Mouse (Mus musculus): Measurements from ENCODE around the gene Rnf144b.

The Rnf144b gene

GRCm38 (mm10) chr13:47274139-47274538 is 151.7 kb downstream of the Rnf144b start:
- DNase-seq, result no peak

GRCm38 (mm10) chr13:47277000-47277823 is 154.8 kb downstream of the Rnf144b start:
- peak; percentile 4 for DNase-seq

- DNase-seq, result no peak
These were observed 155.4 kb downstream of the Rnf144b start for GRCm38 (mm10) chr13:47277824-47278290.

GRCm38 (mm10) chr13:47282221-47282620 is 159.8 kb downstream of the Rnf144b start:
- DNase-seq, result no peak

GRCm38 (mm10) chr13:47288449-47288848 is 166.0 kb downstream of the Rnf144b start:
- DNase-seq, result peak; percentile 65

GRCm38 (mm10) chr13:47296465-47296864 is 174.0 kb downstream of the Rnf144b start:
- no peak for DNase-seq
